Mouse (Mus musculus): Measurements from ENCODE around the gene Cyp26c1. TPM values are rescaled to one million over a fixed set of nuclear protein-coding genes. Genes with fewer than 3 reads are reported as not detected.

Cyp26c1 gene
- polyA plus RNA-seq, 1 experiment from 2014 or later, result not detected

DNA sequence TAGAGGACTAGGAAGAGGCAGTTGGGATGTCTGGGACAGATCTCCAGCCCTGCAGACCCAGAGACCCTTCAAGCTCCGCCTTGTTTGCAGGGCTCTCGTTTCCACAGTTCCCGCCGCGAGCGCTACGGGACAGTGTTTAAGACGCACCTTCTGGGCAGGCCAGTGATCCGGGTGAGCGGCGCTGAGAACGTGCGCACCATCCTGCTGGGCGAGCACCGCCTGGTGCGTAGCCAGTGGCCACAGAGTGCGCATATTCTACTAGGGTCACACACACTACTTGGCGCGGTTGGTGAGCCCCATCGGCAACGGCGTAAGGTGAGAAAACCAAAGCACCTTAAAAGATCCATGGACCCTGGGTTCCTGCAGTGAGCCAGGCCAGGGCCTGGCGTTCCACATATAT, 966 bp downstream of the Cyp26c1 start:
- H3K36me3 ChIP-seq (replicated peaks; ENCODE audit: control insufficient read depth, insufficient read depth), result no peaks in the 10 kb centered on the region
- ATAC-seq (ENCODE audit: low FRiP score) (no peak), DNase-seq (ENCODE audit: low spot score) (no peak)
- no peak overlapping the region for H3K4me2 ChIP-seq (replicated peaks)
- WGBS, result 6% methylated on average over 23 of the region's 23 CpGs
- H3K9me3 ChIP-seq (ENCODE audit: control insufficient read depth, low read length), result no peaks in the 10 kb centered on the region
- 0 out of 2 replicates have a peak, but pooled peaks cover 11% of the 10 kb centered on the region for H3K4me1 ChIP-seq (replicated peaks; ENCODE audit: control insufficient read depth, insufficient read depth, low read length)
- H3K9ac ChIP-seq, result no peak overlapping the region
- H3K4me3 ChIP-seq (replicated peaks; ENCODE audit: low read length), result no peak overlapping the region
- peaks cover 100% of the 10 kb centered on the region for H3K27me3 ChIP-seq (ENCODE audit: control insufficient read depth, insufficient read depth, low read length)
- H3K27ac ChIP-seq, result no peak overlapping the region

DNA sequence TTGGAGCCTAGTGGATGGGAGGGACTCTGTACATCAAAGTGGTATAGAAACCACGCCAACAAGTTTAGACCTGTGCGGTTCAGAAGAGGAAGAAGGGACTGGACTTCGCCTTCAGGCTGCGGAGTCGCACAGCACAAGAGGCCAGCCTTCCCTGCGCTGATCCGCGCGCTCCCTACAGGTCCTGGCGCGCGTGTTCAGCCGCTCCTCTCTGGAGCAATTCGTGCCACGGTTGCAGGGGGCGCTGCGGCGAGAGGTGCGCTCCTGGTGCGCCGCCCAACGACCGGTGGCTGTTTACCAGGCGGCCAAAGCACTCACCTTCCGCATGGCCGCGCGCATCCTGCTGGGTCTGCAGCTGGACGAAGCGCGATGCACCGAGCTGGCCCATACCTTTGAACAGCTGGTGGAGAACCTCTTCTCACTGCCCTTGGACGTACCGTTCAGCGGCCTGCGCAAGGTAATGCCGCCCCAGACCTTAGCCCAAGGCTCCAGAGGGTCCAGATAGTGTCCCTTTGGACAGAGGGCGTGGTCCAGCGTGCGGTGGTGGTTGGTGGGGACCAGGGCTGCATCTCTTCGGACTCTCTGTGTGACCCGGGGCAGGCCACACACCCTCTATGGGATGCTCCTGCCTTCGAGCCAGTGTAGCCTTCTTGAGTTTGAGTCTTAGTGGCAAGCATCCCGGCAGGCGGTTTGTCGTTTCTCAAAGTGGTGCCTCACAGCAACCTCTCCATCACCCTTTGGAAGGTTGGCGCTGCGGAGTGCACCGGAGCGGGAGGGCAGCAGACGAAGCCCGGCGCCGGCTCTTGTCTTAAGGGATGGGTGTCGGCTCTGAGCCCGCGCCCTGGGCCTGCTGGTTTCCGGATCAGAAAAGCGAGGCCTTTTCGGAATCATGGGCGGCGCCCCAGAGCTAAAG, 1.8 kb downstream of the Cyp26c1 start:
- 1% methylated on average over 62 of the region's 62 CpGs for WGBS
- peaks cover 100% of the 10 kb centered on the region for H3K27me3 ChIP-seq (ENCODE audit: control insufficient read depth, insufficient read depth, low read length)
- H3K9me3 ChIP-seq (ENCODE audit: control insufficient read depth, low read length), result no peaks in the 10 kb centered on the region
- no peak overlapping the region for H3K9ac ChIP-seq
- no peak overlapping the region for H3K4me3 ChIP-seq (replicated peaks; ENCODE audit: low read length)
- ATAC-seq (ENCODE audit: low FRiP score) (peak; percentile 13; the same call in 1 of the 2 replicates), DNase-seq (ENCODE audit: low spot score) (no peak)
- no peak overlapping the region for H3K27ac ChIP-seq
- no peaks in the 10 kb centered on the region for H3K36me3 ChIP-seq (replicated peaks; ENCODE audit: control insufficient read depth, insufficient read depth)
- H3K4me2 ChIP-seq (replicated peaks), result no peak overlapping the region
- 0 out of 2 replicates have a peak, but pooled peaks cover 11% of the 10 kb centered on the region for H3K4me1 ChIP-seq (replicated peaks; ENCODE audit: control insufficient read depth, insufficient read depth, low read length)

DNA sequence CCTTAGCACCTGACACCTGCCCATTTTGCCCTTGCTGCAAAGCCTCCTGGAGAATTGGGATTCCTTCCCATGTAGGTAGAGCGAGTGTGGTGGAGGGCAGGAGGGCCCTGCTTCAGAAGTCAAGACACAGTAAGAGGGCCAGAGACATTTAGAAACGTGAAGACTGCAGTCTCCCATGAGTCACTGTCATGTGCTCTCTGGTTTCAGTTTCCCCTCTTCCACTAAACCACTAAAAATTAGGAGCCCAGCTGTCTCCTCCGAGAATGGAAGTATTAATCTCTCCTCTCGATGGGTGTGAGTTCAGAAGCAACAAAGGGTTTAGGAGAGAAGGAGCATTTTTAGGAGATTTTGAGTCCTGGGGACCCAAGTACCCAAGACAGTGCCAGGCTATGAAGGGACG, 4.1 kb downstream of the Cyp26c1 start:
- DNase-seq (ENCODE audit: low spot score) (no peak), ATAC-seq (ENCODE audit: low FRiP score) (no peak)
- Histone ChIP-seq H3K9ac (no peak overlapping the region), H3K4me3 (replicated peaks; ENCODE audit: low read length) (no peak overlapping the region), H3K4me1 (replicated peaks; ENCODE audit: control insufficient read depth, insufficient read depth, low read length) (0 out of 2 replicates have a peak, but pooled peaks cover 14% of the 10 kb centered on the region), H3K27ac (no peak overlapping the region), H3K27me3 (ENCODE audit: control insufficient read depth, insufficient read depth, low read length) (peaks cover 100% of the 10 kb centered on the region), H3K9me3 (ENCODE audit: control insufficient read depth, low read length) (no peaks in the 10 kb centered on the region), H3K36me3 (replicated peaks; ENCODE audit: control insufficient read depth, insufficient read depth) (no peaks in the 10 kb centered on the region), H3K4me2 (replicated peaks) (no peak overlapping the region)
- WGBS, result 42% methylated on average over 5 of the region's 5 CpGs

DNA sequence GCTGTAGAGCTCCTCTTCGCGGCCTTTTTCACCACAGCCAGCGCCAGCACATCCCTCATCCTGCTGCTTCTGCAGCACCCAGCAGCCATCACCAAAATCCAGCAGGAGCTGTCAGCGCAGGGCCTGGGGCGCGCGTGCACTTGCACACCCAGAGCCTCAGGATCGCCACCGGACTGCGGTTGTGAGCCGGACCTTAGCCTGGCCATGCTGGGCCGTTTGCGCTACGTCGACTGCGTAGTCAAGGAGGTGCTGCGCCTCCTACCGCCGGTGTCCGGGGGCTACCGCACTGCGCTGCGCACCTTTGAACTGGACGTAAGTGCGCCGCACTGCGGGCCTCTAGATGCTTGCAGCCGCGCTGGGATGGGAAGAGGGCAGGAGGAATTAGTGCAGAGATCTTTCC, 5.3 kb downstream of the Cyp26c1 start:
- 3% methylated on average over 29 of the region's 29 CpGs for WGBS
- DNase-seq (ENCODE audit: low spot score), result no peak
- Histone ChIP-seq H3K4me3 (replicated peaks; ENCODE audit: low read length) (peak overlapping the region; percentile 14; the same call in 1 of the 2 replicates), H3K27ac (no peak overlapping the region), H3K4me1 (replicated peaks; ENCODE audit: control insufficient read depth, insufficient read depth, low read length) (0 out of 2 replicates have a peak, but pooled peaks cover 14% of the 10 kb centered on the region), H3K4me2 (replicated peaks) (peak overlapping the region; percentile 36), H3K27me3 (ENCODE audit: control insufficient read depth, insufficient read depth, low read length) (peaks cover 100% of the 10 kb centered on the region), H3K9me3 (ENCODE audit: control insufficient read depth, low read length) (no peaks in the 10 kb centered on the region), H3K9ac (no peak overlapping the region), H3K36me3 (replicated peaks; ENCODE audit: control insufficient read depth, insufficient read depth) (no peaks in the 10 kb centered on the region)
- ATAC-seq (ENCODE audit: low FRiP score), result no peak

DNA sequence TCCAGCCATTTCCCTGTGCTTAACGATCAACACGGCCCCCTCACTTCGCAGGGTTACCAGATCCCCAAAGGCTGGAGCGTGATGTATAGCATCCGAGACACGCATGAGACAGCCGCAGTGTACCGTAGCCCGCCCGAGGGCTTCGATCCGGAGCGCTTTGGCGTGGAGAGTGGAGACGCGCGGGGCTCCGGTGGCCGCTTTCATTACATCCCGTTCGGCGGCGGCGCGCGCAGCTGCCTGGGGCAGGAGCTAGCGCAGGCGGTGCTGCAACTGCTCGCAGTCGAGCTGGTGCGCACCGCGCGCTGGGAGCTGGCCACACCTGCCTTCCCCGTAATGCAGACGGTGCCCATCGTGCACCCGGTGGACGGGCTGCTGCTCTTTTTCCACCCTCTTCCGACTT, 7.5 kb downstream of the Cyp26c1 start:
- peak; percentile 56; the same call in 1 of the 2 replicates for ATAC-seq (ENCODE audit: low FRiP score)
- H3K27ac ChIP-seq, result no peak overlapping the region
- H3K4me3 ChIP-seq (replicated peaks; ENCODE audit: low read length), result peak overlapping the region; percentile 32
- H3K27me3 ChIP-seq (ENCODE audit: control insufficient read depth, insufficient read depth, low read length), result peaks cover 100% of the 10 kb centered on the region
- peaks cover 23% of the 10 kb centered on the region for H3K4me1 ChIP-seq (replicated peaks; ENCODE audit: control insufficient read depth, insufficient read depth, low read length)
- DNase-seq (ENCODE audit: low spot score), result peak; percentile 63
- under 1% methylated on average over 40 of the region's 40 CpGs for WGBS
- H3K9ac ChIP-seq, result peak overlapping the region; percentile 42; the same call in 1 of the 2 replicates
- H3K4me2 ChIP-seq (replicated peaks), result peak overlapping the region; percentile 61
- no peaks in the 10 kb centered on the region for H3K36me3 ChIP-seq (replicated peaks; ENCODE audit: control insufficient read depth, insufficient read depth)
- no peaks in the 10 kb centered on the region for H3K9me3 ChIP-seq (ENCODE audit: control insufficient read depth, low read length)

GRCm38 (mm10) chr19:37695146-37695545, 9.8 kb downstream of the Cyp26c1 start:
- Histone ChIP-seq H3K9me3 (ENCODE audit: control insufficient read depth, low read length) (no peaks in the 10 kb centered on the region), H3K9ac (no peak overlapping the region), H3K27ac (no peak overlapping the region), H3K36me3 (replicated peaks; ENCODE audit: control insufficient read depth, insufficient read depth) (no peaks in the 10 kb centered on the region), H3K4me3 (replicated peaks; ENCODE audit: low read length) (no peak overlapping the region), H3K4me1 (replicated peaks; ENCODE audit: control insufficient read depth, insufficient read depth, low read length) (peaks cover 34% of the 10 kb centered on the region), H3K27me3 (ENCODE audit: control insufficient read depth, insufficient read depth, low read length) (peaks cover 100% of the 10 kb centered on the region), H3K4me2 (replicated peaks) (no peak overlapping the region)
- WGBS, result 30% methylated on average over 13 of the region's 13 CpGs
- DNase-seq (ENCODE audit: low spot score), result no peak
- no peak for ATAC-seq (ENCODE audit: low FRiP score)

- Histone ChIP-seq H3K4me2 (replicated peaks) (peak overlapping the region; percentile 25; the same call in 1 of the 2 replicates), H3K4me3 (replicated peaks; ENCODE audit: low read length) (no peak overlapping the region), H3K9ac (no peak overlapping the region), H3K27me3 (ENCODE audit: control insufficient read depth, insufficient read depth, low read length) (peaks cover 100% of the 10 kb centered on the region), H3K9me3 (ENCODE audit: control insufficient read depth, low read length) (no peaks in the 10 kb centered on the region), H3K27ac (no peak overlapping the region), H3K36me3 (replicated peaks; ENCODE audit: control insufficient read depth, insufficient read depth) (no peaks in the 10 kb centered on the region), H3K4me1 (replicated peaks; ENCODE audit: control insufficient read depth, insufficient read depth, low read length) (peaks cover 28% of the 10 kb centered on the region)
- DNase-seq (ENCODE audit: low spot score) (no peak), ATAC-seq (ENCODE audit: low FRiP score) (no peak)
- 4% methylated on average over 42 of the region's 42 CpGs for WGBS
Observed at GRCm38 (mm10) chr19:37695762-37696602, 10.6 kb downstream of the Cyp26c1 start.

GRCm38 (mm10) chr19:37696603-37697334, 11.4 kb downstream of the Cyp26c1 start:
- peak overlapping the region; percentile 52 for H3K4me2 ChIP-seq (replicated peaks)
- 2% methylated on average over 22 of the region's 22 CpGs for WGBS
- peak overlapping the region; percentile 29; the same call in 1 of the 2 replicates for H3K4me3 ChIP-seq (replicated peaks; ENCODE audit: low read length)

More at GRCm38 (mm10) chr19:37696603-37697334, 11.4 kb downstream of the Cyp26c1 start:
- Histone ChIP-seq H3K36me3 (replicated peaks; ENCODE audit: control insufficient read depth, insufficient read depth) (no peaks in the 10 kb centered on the region), H3K27ac (no peak overlapping the region), H3K4me1 (replicated peaks; ENCODE audit: control insufficient read depth, insufficient read depth, low read length) (peaks cover 28% of the 10 kb centered on the region), H3K9me3 (ENCODE audit: control insufficient read depth, low read length) (no peaks in the 10 kb centered on the region), H3K27me3 (ENCODE audit: control insufficient read depth, insufficient read depth, low read length) (peaks cover 100% of the 10 kb centered on the region), H3K9ac (no peak overlapping the region)
- no peak for DNase-seq (ENCODE audit: low spot score)
- ATAC-seq (ENCODE audit: low FRiP score), result no peak
